Comparison of ENCODE assay signal across 17 mouse cellular contexts in genomic region chrX:97434327-97434726, GRCm38 (mm10). TPM values are rescaled to one million over a fixed set of nuclear protein-coding genes. Genes with fewer than 3 reads are reported as not detected.
DNase-seq lines count a peak whose midpoint lies in the region; ATAC-seq and TF ChIP-seq lines count a peak whose summit lies in the region.
"Had no signal": no experiment of that assay in that cellular context is flagged by ENCODE, and none has a peak within 500 bp of the region (broad histone marks: within the 10 kb centered on the region; RNA-seq: fewer than 3 reads in every experiment).

No protein-coding gene starts in this region.

- no peak overlapping the region for H3K4me2 ChIP-seq in heart, embryonic 12.5 days
- H3K4me2 ChIP-seq in lung, embryonic 14.5 days, result no peak overlapping the region
- H3K4me2 ChIP-seq: midbrain, embryonic 12.5 days; neural tube, embryonic 15.5 days had no signal

- H3K27me3 ChIP-seq in heart, embryonic 12.5 days (replicated peaks), result no peaks in the 10 kb centered on the region
- H3K27me3 ChIP-seq in lung, embryonic 14.5 days (ENCODE audit: insufficient read depth, low read length), result no peaks in the 10 kb centered on the region
- H3K27me3 ChIP-seq: midbrain, embryonic 12.5 days; neural tube, embryonic 15.5 days had no signal

- H3K36me3 ChIP-seq in heart, embryonic 12.5 days, result no peaks in the 10 kb centered on the region
- no peaks in the 10 kb centered on the region for H3K36me3 ChIP-seq in lung, embryonic 14.5 days (ENCODE audit: insufficient read depth)
- H3K36me3 ChIP-seq: limb, embryonic 10.5 days; midbrain, embryonic 12.5 days; neural tube, embryonic 15.5 days had no signal

- no peak overlapping the region for H3K9ac ChIP-seq in heart, embryonic 12.5 days
- H3K9ac ChIP-seq in lung, embryonic 14.5 days, result no peak overlapping the region
- H3K9ac ChIP-seq: midbrain, embryonic 12.5 days; neural tube, embryonic 15.5 days had no signal

- H3K4me3 ChIP-seq in heart, embryonic 12.5 days, result no peak overlapping the region
- H3K4me3 ChIP-seq in lung, embryonic 14.5 days (ENCODE audit: low read depth, low read length), result no peak overlapping the region
- H3K4me3 ChIP-seq: limb, embryonic 10.5 days; midbrain, embryonic 12.5 days; neural tube, embryonic 15.5 days had no signal

- no peak overlapping the region for H3K27ac ChIP-seq in heart, embryonic 12.5 days (ENCODE audit: poor library complexity, severe bottlenecking)
- H3K27ac ChIP-seq in lung, embryonic 14.5 days (ENCODE audit: low read depth), result no peak overlapping the region
- H3K27ac ChIP-seq: limb, embryonic 10.5 days; midbrain, embryonic 12.5 days; neural tube, embryonic 15.5 days had no signal

- WGBS in heart, embryonic 12.5 days, result 35% methylated on average over 2 of the region's 2 CpGs
- WGBS in lung, embryonic 14.5 days, result 31% methylated on average over 2 of the region's 2 CpGs

- ATAC-seq in heart, embryonic 12.5 days (ENCODE audit: insufficient number of reproducible peaks, low FRiP score), result no peak
- ATAC-seq in lung, embryonic 14.5 days (ENCODE audit: insufficient read depth), result no peak
- ATAC-seq: activated CD4-positive, CD25-positive, alpha-beta regulatory T cell, adult 4 months had no signal

- H3K9me3 ChIP-seq in heart, embryonic 12.5 days (replicated peaks), result no peaks in the 10 kb centered on the region
- H3K9me3 ChIP-seq in lung, embryonic 14.5 days (ENCODE audit: low read depth, low read length), result no peaks in the 10 kb centered on the region
- H3K9me3 ChIP-seq: limb, embryonic 10.5 days; midbrain, embryonic 12.5 days; neural tube, embryonic 15.5 days had no signal

- no peak for TF ChIP-seq CTCF in lung, embryonic 14.5 days (IDR thresholded peaks at IDR 0.05; ENCODE audit: low read depth)

- no peaks in the 10 kb centered on the region for H3K4me1 ChIP-seq in heart, embryonic 12.5 days (replicated peaks)
- H3K4me1 ChIP-seq in lung, embryonic 14.5 days (ENCODE audit: insufficient read depth), result no peaks in the 10 kb centered on the region
- H3K4me1 ChIP-seq: limb, embryonic 10.5 days; midbrain, embryonic 12.5 days; neural tube, embryonic 15.5 days had no signal

- DNase-seq in heart, adult 8-10 months (ENCODE audit: low spot score), result peak; percentile 0
- peak; percentile 38 for DNase-seq in lung, embryonic 14.5 days
- no peak for DNase-seq in lung, postnatal 36 days
- DNase-seq in R1 (ENCODE audit: low read depth, low spot score), result peak; percentile 1
- peak; percentile 1 for DNase-seq in skeletal muscle tissue, adult 2 months (ENCODE audit: low read depth, low spot score)
- DNase-seq in adrenal gland, postnatal 10 days, result no peak
- no peak for DNase-seq in left cerebral cortex, adult 8-10 months (ENCODE audit: low spot score in 2 of 2)
- DNase-seq: gastrocnemius, postnatal 10 days; heart, postnatal 10 days; kidney, adult 18-20 months; lung, adult 2 months; right cerebral cortex, postnatal 14 days had no signal

RNA-seq across cellular contexts. Expression of gene Eda2r, which starts 57.3 kb away (rescaled TPM):
- 1 to 10 TPM; 1.7 to 3.6 (median 3.0) TPM for total RNA-seq in heart, adult 8-10 months (2022)
- polyA plus RNA-seq in heart, embryonic 12.5 days (2016; fragmentation: Nextera tagmentation; extraction: Ambion mirVana), result 2.2 and 2.7 TPM in 2 replicates
- polyA plus RNA-seq in lung, embryonic 14.5 days (2014; fragmentation: Nextera tagmentation; extraction: Ambion mirVana), result 1.4 TPM in 2 replicates
- total RNA-seq in adrenal gland, postnatal 10 days (2021), result 1 to 10 TPM; 1.9 to 2.9 TPM
- total RNA-seq in left cerebral cortex, adult 8-10 months (2022), result under 1 TPM; 0.09 to 0.91 (median 0.43) TPM
- polyA plus RNA-seq: activated CD4-positive, CD25-positive, alpha-beta regulatory T cell, adult 4 months had no signal

Comparison
In these comparisons a context has a peak if more than half of its experiments do, and no peak if none do; other contexts are left out.
1. DNase-seq: peak in heart, adult 8-10 months (single experiment), lung, embryonic 14.5 days (single experiment), R1 (single experiment) and skeletal muscle tissue, adult 2 months (single experiment); none in lung, postnatal 36 days (single experiment), adrenal gland, postnatal 10 days (single experiment) and left cerebral cortex, adult 8-10 months (0 of 2).